Mouse (Mus musculus): ENCODE data around the gene Ston2. TPM values are rescaled to one million over a fixed set of nuclear protein-coding genes. Genes with fewer than 3 reads are reported as not detected.

The Ston2 gene
- total RNA-seq, 2 experiments from 2014 or later = 14.5 to 15.1 TPM

DNA sequence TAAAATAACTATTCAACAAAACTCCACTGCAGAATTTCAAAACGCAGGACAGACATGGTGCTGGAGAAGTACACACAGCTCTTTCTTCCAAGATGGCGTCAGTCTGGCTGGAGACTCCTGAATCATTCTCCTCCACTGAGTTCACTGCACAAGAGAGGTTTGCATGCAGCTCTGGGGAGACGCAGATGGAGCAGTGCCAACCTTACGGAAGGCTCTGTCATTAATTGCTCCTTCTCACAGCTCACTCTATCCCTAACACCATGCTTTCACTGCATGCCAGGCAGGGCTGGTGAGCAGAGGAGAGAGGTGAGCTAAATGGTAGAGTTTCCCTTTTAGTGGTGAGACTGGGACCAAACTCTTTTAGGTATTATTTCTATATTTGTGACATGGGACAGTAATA, 80.4 kb downstream of the Ston2 start:
- DNase-seq (ENCODE audit: low spot score in 2 of 2) = no peak

DNA sequence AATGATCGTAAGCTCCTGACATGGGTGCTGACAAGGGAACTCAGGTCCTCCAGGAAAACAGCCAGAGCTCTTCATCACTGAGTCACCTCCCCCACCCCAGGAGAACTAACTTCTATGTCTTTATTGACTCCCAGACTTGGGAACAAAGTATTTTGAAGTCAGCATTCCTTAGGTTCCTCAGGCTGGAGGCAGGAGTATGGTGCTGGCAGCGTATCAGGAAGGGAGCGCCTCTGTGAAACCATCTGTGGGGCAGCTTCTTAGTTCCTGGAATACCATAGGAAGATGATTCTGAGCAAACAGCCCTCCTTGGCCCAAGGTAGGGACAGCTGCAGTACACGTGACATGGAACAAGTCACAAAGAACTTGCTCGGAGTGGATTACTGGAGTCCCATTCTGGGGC, 84.7 kb downstream of the Ston2 start:
- DNase-seq (ENCODE audit: low spot score in 2 of 2) = no peak

DNA sequence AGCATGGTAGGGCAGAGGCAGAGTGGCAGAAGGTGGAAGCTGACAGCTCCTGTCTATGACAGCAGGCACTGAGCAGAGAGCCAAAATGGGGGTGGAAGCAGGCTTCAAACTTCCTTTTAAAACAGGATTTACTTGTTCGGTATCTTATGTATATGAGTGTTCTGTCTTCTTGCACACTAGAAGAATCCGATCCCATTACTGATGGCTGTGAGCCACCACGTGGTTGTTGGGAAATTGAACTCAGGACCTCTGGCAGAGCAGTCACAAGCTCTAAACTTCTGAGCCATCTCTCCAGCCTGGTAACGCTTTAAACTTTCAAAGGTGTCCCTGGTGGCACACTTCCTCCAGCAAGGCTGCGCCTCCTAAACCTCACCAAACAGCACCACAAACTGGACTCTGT, 85.4 kb downstream of the Ston2 start:
- no peak for DNase-seq (ENCODE audit: low spot score in 2 of 2)

DNA sequence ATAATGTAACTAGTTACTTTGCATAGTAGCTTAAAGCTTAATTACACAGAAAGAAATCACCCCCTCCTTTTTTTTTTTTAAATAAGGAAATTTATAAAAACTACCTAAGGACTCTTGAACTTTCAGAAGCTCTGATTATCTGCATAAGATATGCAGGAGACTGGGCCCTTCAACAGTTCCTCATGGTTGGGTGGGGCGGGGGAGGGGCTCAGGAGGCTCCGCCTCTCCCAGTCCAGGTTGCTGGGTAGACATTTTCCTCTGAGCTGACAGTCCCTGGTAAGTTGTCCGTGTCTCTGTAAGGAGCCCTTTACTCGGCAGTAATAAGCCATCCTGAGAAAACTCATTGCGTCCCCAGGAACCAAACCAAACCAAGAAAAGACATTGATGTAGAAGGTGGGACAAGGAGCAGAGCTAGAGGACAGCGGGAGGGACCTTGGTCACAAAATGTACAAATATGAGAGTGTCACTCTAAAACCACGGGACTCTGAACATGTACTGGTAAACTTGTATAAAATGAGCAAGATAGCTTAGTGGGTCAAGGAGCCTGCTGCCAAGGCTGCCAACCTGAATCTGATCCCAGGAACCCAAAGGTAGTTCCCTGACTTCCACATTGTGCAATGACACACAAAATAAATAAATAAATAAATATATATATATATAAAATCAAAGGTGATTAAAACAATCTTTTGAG, 88.6 kb downstream of the Ston2 start:
- no peak for DNase-seq (ENCODE audit: low spot score in 2 of 2)

- DNase-seq (ENCODE audit: low spot score in 2 of 2) = no peak
Measured at GRCm38 (mm10) chr12:91696231-91696630, 92.0 kb downstream of the Ston2 start.

DNA sequence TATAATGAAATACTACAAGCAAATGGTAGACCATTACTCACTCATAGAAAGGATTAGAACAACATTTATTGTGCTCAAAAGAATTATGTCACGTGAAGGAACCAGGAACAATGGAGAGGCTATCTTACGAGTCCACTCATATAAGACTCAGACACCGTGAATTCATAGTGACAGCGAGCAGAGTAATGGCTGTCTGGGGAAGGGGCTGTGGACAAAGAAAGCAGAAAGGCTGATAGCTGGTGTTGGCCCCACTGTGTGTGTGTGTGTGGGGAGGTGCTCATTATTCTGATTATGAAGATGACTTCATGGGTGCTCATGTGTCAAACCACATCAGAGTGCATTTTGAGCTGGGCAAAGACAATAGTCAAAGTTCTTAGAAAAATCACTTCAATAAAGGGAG, 92.4 kb downstream of the Ston2 start:
- DNase-seq (ENCODE audit: low spot score in 2 of 2) = no peak

DNA sequence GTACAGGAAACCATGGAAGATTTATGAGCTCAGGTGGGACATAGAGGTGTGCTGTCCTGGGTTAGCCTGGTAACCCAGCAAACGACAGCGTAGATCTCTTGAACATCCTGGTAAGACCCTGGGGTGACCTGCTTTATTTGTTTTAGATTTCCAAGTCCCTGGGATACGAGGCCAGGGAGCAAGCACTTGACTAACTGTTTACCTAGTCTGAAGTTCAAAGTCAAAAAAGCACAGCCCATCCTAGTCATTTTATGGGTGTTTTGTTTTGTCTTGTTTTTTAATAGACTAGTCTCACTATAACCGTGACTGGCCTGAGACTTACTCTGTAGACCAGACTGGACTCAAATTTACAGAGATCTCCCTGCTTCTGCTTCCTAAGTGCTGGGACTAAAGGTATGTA, 93.4 kb downstream of the Ston2 start:
- DNase-seq (ENCODE audit: low spot score in 2 of 2) = no peak

DNA sequence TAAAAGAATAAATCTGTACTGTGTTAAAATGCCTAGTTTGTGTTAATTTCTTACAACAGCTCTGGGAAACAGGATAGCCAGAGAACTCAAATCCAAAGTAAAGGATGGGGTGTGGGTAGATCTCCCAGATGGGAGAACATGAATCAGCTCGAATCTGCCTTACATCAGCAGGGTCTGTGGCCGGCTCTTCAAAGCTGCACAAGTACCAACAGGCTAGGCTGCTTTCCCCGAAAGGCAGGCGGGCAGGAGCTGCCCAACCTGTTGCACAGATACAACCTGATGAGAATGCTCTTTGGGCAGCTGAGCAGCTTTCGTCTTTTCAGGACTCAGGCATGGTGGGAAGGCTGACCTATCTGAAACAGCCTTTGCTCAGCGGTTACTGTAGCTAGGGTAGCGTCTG, 94.6 kb downstream of the Ston2 start:
- DNase-seq (ENCODE audit: low spot score in 2 of 2) = no peak

DNA sequence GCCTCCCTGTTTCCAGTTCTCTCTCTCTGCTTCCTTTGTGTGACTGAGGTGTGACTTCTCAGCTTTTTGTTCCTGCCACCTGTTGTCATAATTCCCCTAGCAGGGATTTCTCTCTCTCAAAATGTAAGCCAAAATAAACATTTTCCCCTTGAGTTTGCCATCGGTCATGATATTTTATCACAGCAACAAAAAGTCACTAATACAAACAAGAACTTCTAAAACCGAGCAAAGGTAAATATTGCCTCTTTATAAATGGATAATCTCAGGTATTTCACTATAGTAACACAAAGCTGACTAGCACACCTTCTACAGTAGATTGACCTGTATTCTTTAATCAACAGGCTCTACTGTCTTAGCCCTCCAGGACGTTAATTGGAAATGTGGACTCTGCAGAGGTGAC, 95.2 kb downstream of the Ston2 start:
- no peak for DNase-seq (ENCODE audit: low spot score in 2 of 2)

DNA sequence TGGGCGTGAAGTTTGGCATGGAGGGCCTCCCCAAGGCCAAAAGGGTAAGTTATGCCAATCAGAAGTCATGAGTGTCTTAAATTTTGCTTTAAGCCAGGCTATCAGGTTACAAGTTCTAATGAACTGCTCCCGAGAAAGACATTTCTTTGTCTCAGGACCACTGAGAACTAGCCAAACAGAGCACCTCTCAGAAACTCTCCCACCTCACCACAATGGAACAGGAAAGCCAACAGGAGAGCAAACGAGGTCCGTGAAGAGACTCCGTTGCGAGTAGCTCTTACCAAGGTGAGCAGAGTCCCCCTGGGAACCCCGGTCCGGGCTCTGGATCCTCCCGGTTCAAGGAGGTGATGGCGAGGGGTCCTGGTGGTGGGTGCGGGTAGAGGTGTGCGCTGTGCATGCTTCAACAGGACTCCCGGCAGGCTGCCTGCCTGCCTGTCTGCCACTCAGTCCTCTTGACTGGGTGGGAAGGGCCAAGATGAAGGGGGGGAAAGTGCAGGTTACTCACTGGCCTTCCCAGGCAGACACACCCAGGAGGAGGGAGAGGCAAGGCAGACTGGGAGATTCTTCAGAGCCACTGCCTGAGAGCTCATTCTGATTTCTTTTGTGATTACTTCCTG, 102.4 kb downstream of the Ston2 start:
- no peak for DNase-seq (ENCODE audit: low spot score in 2 of 2)

- DNase-seq (ENCODE audit: low spot score in 2 of 2) = no peak
Measured at GRCm38 (mm10) chr12:91684840-91685415, 103.3 kb downstream of the Ston2 start.

DNA sequence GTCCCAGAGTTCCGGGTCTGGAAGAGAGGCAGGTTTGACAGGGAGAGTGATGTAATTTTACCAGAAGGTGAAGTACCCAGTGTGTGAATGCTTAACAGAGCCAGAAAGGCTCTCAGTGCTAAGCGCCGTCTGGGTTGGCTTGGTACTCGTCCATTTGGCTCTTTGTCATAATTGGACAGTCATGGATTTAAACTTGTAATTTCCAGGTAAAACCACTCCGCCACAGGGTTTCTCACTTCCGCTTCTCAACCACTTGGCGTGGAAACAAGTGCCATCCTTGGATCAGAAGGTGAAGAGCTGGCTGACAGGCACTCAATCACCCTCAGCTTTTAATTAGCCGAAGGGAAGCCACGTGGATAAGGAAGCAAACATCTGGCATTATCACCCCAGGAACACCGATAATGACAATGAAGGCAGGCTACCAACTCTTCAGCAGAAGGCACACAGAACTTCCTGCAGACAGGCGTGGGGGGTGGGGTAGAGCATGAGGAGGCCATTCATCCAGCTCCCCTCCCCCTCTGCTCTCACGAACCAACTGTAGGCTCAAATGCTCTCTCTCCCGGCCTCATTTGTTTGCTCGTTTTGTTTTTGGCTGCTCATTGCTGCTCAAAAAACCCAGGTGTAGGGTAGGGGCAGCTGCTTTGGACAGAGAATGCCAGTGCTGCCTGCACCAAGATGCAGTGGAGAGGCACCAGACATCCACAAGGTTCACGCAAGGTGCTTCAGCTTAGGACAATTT, 103.9 kb downstream of the Ston2 start:
- no peak for DNase-seq (ENCODE audit: low spot score in 2 of 2)

GRCm38 (mm10) chr12:91683549-91684100, 104.6 kb downstream of the Ston2 start:
- no peak for DNase-seq (ENCODE audit: low spot score in 2 of 2)

DNA sequence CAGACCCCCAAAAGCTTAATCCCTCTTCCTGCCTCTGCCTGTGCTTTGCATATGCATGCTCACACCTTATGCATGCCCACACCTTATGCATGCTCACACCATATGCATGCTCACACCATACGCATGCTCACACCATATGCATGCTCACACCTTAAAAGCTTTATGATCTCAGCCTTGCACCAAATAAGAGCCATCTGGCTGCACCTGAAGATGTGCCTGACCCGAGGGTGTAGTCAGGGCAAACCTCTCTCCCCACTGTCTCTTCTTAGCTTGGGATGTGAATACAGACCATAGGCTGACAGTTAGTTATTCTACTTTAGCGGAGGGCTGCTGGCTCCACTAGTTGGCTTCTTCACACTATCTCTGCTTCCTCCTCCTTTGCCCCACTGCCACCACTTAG, 105.1 kb downstream of the Ston2 start:
- no peak for DNase-seq (ENCODE audit: low spot score in 2 of 2)

DNA sequence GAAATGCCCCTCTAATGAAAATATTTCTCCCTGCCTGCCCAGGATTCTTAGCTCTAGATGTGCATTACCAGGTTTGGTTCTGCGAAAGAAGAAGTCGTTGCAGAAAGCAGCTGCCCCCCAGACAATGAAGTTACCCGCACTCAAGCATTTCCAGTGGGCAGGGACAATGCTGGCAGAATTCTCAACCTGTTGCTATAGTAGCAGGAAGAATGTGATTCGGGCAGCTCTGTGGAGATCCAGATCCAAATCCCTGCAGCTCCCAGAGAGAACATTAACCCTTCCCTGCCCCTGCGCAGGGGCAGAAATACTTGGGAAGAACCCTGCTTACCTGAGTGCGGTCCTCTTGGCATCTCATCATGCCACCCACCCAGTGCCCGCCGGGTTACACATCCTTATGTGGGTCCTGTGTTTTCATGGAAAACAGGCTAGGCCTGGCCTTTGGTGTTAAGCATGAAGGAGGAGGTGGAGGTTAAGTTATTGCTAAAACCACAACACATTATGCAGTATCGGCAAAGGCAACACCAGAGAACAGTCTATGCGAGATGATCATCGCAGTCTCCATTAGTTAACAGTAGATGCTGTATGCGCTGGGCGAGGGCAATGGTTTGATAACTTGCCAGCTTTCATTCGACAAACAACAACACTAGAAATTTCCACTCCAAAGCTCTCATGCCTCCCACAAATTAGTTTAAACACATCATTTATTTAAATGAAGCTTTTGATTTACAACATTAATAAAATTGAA, 108.7 kb downstream of the Ston2 start:
- DNase-seq (ENCODE audit: low spot score in 2 of 2) = no peak

GRCm38 (mm10) chr12:91675937-91676336, 112.2 kb downstream of the Ston2 start:
- no peak for DNase-seq (ENCODE audit: low spot score in 2 of 2)

DNA sequence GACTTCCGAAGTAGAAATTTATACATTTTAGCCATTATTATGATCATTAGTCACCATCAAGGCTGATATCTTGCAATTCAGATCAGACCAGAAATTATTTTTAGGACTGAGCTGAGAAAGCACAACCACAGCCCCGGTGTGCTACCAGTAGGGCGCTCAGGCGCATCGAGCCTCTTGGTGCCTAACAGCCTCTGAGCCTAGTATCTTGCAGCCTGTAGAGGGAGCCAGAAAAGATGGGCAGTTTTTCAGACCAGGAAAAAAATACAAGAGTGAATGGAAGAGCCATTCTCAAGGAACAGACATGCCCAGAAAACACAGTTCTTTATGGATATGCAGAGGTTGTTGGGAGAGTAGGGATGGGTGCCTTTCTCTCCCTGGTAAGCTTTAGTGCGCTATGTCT, 115.0 kb downstream of the Ston2 start:
- no peak for DNase-seq (ENCODE audit: low spot score in 2 of 2)

DNA sequence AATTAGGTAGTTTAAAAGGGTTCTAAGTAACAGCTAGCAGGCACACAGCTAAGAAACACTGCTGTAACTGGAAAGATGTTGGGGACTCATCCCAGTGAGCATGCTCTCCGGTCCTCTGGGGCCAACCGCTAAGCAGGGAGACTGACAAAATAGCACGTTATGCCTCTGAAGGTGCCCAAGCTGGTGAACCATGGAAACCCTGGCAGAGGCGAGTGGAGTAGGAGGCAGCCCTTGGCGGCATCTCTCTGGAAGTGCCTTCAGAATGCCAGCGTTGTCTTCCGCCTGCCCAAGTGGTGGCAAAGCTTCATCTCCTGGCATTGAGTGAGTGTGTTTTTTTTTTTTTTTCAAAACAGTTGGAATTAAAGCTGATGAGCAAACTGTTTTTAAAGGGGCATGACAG, 115.7 kb downstream of the Ston2 start:
- DNase-seq (ENCODE audit: low spot score in 2 of 2) = no peak

GRCm38 (mm10) chr12:91668529-91669245, 119.5 kb downstream of the Ston2 start:
- no peak for DNase-seq (ENCODE audit: low spot score in 2 of 2)

DNA sequence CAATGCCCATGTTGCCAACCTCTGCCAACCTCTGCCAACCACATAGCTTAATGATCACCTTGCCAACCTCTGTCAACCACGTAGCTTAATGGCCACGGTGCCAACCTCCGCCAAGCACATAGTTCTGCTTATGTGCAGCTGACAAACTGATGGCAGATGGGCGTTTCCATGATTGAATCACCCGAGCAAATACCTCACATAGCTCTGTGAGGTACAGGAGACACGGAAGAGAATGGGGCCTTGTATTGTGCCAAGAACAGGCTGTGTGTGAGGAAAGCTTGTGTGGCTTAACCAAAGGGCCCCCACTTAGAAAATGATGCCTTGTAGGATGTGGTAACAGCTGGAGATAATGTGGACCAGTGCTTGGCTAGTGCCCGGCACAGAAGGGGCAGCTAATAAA, 120.4 kb downstream of the Ston2 start:
- DNase-seq (ENCODE audit: low spot score in 2 of 2) = no peak

GRCm38 (mm10) chr12:91666607-91667006, 121.6 kb downstream of the Ston2 start:
- DNase-seq (ENCODE audit: low spot score in 2 of 2) = no peak

All from adrenal gland, postnatal 4 days (tissue).